Mouse (Mus musculus) heart, postnatal 36 days (tissue): ENCODE results near the gene Ppp1r9a. TPM values are rescaled to one million over a fixed set of nuclear protein-coding genes. Genes with fewer than 3 reads are reported as not detected.

Experiments used
- DNase-seq, 2 experiments: peaks; one replicate each; pipeline ENCODE4 v3.0.0; 2021 to 2022
- intact Hi-C: fragments of 180-260 bp; cut with DNase I; formaldehyde crosslinking; loops from one replicate; pipeline ENCODE4 v1.15.1; 2025
- total RNA-seq, 2 experiments: library from RNA; stranded (reverse); gene quantifications; 2 replicates each; pipeline ENCODE4 v1.2.3; 2021

Gene Ppp1r9a
- total RNA-seq, 2 experiments from 2014 or later, result 12.1 to 13.3 TPM

GRCm38 (mm10) chr6:5187586-5187985 lies 284.9 kb downstream of the Ppp1r9a start:
- DNase-seq, result no peak
- intact Hi-C loops, result no loop called here

- DNase-seq, result no peak
- intact Hi-C loops, result no loop called here
Observed at GRCm38 (mm10) chr6:5188036-5188435, 285.3 kb downstream of the Ppp1r9a start.

- DNase-seq, result no peak
- intact Hi-C loops, result no loop called here
Observed at GRCm38 (mm10) chr6:5188938-5189337, 286.2 kb downstream of the Ppp1r9a start.

- no peak for DNase-seq
- intact Hi-C loops, result no loop called here
Observed at GRCm38 (mm10) chr6:5189507-5189906, 286.8 kb downstream of the Ppp1r9a start.

- intact Hi-C loops, result no loop called here
- no peak for DNase-seq
Observed at GRCm38 (mm10) chr6:5190761-5191160, 288.0 kb downstream of the Ppp1r9a start.

GRCm38 (mm10) chr6:5193693-5194092 lies 291.0 kb downstream of the Ppp1r9a start, which contains the start of gene Pon1:
Gene Pon1, minus strand, starts transcription at chr6:5193946.
- DNase-seq, result no peak
- intact Hi-C loops, result no loop called here

DNA sequence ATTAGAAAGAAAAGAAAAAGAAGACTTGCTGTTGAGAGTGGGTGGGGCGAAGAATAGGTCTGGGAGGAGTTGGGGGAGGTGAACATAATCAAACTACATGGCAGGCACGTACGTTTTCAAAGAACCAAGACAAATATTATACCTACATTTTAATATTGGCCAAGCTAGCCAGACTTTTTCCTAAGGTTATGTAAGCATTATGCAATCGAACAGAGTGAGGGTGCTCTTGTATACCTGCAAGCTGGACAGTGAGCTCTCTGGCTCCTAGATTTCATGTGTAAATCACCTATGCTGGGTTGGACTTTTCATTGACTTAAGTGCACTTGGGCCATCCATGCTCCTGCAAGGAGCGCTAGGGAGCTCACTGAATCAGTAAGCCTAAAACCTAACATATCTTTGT lies 295.9 kb downstream of the Ppp1r9a start:
- intact Hi-C loops, result no loop called here
- no peak for DNase-seq

DNA sequence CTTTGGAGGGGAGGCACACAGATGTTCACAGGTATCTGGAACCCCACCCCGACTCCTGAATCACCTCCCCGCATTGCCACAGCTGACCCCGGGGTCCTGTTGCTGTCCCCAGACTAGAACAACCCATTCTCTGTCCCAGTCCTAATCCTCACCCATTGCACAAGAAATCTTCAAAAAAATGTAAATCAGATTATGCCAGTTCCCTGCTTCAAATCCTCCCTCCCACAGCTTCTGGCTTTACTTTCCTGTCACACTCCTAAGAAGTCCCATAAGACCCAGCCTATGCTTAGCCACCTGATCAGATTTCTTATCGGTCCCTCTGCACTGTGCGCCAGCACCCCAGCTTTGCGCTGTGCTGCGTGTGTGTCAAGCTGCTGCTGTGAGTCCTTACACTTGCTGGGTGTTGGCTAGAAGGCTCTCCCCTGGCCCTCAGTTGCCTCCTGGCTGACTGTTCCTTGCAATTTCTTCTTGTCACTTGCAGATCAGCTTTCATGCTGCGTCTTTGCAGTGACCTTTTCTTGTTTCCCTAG lies 296.7 kb downstream of the Ppp1r9a start:
- no peak for DNase-seq
- intact Hi-C loops, result no loop called here

DNA sequence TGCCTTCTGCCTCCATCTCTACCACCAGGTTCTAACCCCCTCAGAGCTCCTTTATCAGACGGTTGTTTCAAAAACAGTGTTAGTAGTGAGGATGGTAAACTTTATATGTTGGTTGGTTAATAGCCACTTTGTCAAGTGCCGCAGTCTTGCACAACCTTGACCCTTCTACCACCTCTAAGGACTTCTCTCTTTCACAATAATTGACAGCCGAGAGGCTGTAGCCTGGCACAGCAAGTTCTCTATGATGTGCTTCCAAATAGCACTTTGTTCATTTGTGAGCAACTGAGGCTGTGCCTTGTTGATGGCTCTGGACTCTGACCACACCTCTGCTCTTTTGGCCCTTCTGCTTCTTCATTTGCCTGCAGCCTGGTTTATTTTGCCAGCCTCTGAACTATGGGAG lies 297.2 kb downstream of the Ppp1r9a start:
- intact Hi-C loops, result no loop called here

GRCm38 (mm10) chr6:5207817-5208216 lies 305.1 kb downstream of the Ppp1r9a start:
- no peak for DNase-seq
- intact Hi-C loops, result no loop called here

More for the DNA sequence above, 297.2 kb downstream of the Ppp1r9a start:
- DNase-seq, result no peak

Other genes with a start within 250 kb of the Ppp1r9a start
- 10 to 100 TPM; 20.8 to 22.5 TPM for gene Sgce, start 155.7 kb upstream of the Ppp1r9a start, total RNA-seq
- gene Peg10, start 155.6 kb upstream of the Ppp1r9a start, total RNA-seq, result 1 to 10 TPM; 1.1 to 1.2 TPM